Mouse (Mus musculus): ENCODE data around the gene Ndufs7. TPM values are rescaled to one million over a fixed set of nuclear protein-coding genes. Genes with fewer than 3 reads are reported as not detected.

Ndufs7 gene
- polyA plus RNA-seq, 1 experiment from 2014 or later, result 311 TPM

DNA sequence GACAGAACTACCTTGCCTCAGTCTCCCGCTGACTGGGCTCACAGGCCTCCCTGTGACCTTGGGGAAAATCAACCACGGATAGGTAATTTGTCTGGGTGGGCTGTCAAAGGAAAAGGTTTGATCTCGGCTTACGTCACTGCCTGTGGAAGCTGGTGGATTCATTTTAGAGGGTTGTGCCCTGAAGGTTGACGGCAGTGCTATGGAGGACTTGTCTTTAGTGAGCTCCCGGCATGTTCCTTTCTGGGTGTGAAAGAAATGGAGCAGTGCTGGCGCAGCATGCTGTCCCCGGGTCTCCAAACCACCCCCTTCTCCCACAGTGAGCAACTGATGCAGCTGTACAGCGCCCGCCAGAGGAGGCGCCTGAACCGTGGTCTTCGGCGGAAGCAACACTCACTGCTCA is 44.4 kb downstream of the Ndufs7 start:
- Histone ChIP-seq H3K27me3 (ENCODE audit: low read depth, poor library complexity, severe bottlenecking) (peaks cover 22% of the 10 kb centered on the region), H3K4me1 (peaks cover 47% of the 10 kb centered on the region), H3K4me3 (peak overlapping the region; percentile 83), H3K27ac (peak overlapping the region; percentile 98), H3K9me3 (replicated peaks) (no peaks in the 10 kb centered on the region), H3K36me3 (peaks cover 34% of the 10 kb centered on the region)
- no peak for DNase-seq (ENCODE audit: low spot score)
- WGBS, result 29% methylated on average over 14 of the region's 14 CpGs

DNA sequence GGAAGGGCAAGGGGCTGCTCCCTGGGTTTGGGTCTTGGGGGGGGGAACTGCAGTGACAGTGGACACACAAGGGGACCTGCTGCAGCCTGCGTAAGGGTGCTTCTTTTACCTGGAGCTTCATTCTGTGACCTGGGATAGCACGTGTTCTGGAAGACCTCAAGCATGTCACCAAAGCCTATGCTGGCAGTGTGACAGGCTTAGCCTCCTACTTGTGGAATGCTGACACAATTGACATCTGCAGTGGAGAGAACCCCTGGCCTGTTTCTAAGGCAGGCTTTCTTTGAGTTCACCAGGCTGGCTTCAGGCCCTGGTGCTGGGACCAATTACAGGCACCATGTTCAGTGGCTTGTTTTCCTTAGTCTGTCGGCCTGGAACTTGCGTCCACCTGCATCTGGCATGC is 45.4 kb downstream of the Ndufs7 start:
- peaks cover 32% of the 10 kb centered on the region for H3K27me3 ChIP-seq (ENCODE audit: low read depth, poor library complexity, severe bottlenecking)
- peaks cover 24% of the 10 kb centered on the region for H3K36me3 ChIP-seq
- no peak for DNase-seq (ENCODE audit: low spot score)
- 77% methylated on average over 4 of the region's 4 CpGs for WGBS
- no peak overlapping the region for H3K27ac ChIP-seq
- H3K4me3 ChIP-seq, result peak overlapping the region; percentile 83
- H3K4me1 ChIP-seq, result peaks cover 55% of the 10 kb centered on the region
- no peaks in the 10 kb centered on the region for H3K9me3 ChIP-seq (replicated peaks)

DNA sequence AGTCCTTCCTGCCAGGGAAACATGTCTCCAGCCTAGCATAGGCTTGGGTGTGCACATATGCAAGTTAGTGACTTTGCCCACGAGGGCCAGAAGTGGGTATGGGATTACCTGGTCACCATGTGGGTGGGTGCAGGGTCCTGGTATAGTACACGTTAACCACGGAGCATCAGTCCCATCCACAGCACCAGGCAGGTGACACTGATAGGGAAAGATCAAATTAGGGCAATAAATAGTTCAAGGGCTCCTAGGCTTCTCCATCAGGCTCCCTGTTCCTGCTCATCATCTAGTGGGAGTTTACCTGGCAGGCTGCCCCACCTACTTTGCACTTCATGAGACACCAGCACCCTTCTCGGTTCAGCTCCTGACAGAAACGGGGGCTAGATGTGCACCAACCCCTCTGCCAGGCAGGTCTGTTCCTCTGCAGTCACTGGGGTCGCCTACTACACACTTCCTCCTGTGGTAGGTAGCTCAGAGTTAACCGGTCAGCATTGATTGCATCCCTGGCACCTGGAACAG is 45.9 kb downstream of the Ndufs7 start:
- H3K36me3 ChIP-seq, result peaks cover 22% of the 10 kb centered on the region
- peak overlapping the region; percentile 83; the same call in 1 of the 2 replicates for H3K4me3 ChIP-seq
- no peak for DNase-seq (ENCODE audit: low spot score)
- no peak overlapping the region for H3K27ac ChIP-seq
- WGBS, result 41% methylated on average over 7 of the region's 7 CpGs
- H3K9me3 ChIP-seq (replicated peaks), result no peaks in the 10 kb centered on the region
- peaks cover 37% of the 10 kb centered on the region for H3K27me3 ChIP-seq (ENCODE audit: low read depth, poor library complexity, severe bottlenecking)
- H3K4me1 ChIP-seq, result peaks cover 58% of the 10 kb centered on the region

DNA sequence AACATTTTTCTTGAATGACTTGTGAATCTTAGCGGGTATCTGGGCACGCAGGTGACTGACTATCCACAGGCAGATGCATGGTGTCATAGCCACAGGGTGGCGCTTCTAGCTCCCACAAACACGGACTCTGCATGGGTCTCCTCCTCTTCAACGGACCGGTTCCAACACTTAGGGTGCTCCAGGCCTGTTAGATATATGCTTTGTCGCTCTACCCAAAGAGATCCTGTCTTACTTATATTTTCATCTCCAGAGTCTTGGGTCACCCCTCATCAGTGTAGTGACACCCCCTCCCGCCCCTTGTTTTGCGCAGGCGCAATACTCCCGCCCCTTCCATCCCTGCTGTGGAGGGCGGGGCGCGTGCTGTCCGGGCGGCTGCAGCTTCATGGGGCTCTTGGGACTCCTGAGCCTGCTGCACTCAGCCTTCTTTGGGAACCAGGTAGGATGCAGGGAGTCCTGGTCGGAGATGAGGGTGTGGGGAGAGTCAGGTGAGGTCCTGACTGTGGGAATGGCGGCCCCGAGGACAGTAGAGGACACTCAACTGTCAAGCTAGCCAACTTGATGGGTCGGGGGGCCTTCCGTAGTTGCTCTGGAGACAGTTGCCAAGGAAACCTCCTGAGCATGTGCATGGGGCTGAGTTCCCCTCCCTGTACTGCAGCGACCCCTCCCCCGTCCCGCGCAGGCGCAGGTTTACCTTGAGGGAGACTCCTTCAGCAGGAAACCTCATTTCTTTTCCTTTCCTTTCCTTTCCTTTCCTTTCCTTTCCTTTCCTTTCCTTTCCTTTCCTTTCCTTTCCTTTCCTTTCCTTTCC is 46.9 kb downstream of the Ndufs7 start, which contains the start of gene Apc2:
Gene Apc2 (plus strand): TSS at position 360 of the 808 bp plus-strand sequence.
- 2% methylated on average over 26 of the region's 26 CpGs for WGBS
- no peaks in the 10 kb centered on the region for H3K9me3 ChIP-seq (replicated peaks)
- DNase-seq (ENCODE audit: low spot score), result peak; percentile 78
- H3K4me1 ChIP-seq, result peaks cover 58% of the 10 kb centered on the region
- peaks cover 22% of the 10 kb centered on the region for H3K36me3 ChIP-seq
- H3K4me3 ChIP-seq, result peak within 1 kb of the TSS; percentile 50
- H3K27ac ChIP-seq, result peak within 1 kb of the TSS; percentile 66; the same call in 1 of the 2 replicates
- H3K27me3 ChIP-seq (ENCODE audit: low read depth, poor library complexity, severe bottlenecking), result peaks cover 47% of the 10 kb centered on the region

DNA sequence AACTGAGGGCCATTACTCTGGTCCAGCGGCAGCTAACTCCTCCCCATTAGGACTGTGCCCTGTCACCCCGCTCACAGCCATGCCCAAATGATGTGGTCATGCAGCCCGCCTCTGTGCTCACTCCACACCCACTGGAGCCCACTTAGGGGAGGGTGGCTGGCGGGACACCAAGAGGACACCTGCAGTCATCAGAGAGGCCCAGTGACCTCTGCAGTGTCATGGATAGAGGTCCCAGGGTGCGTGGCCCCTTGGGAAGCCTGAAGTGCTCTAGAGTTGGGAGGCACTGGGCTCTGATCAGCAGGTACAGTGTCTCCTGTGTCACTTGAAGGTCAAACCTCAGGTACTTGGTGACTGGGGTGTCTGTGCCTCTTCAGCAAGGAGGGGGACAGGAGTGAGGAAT is 47.9 kb downstream of the Ndufs7 start:
- Histone ChIP-seq H3K27me3 (ENCODE audit: low read depth, poor library complexity, severe bottlenecking) (peaks cover 57% of the 10 kb centered on the region), H3K27ac (no peak overlapping the region), H3K4me1 (peaks cover 60% of the 10 kb centered on the region), H3K36me3 (peaks cover 22% of the 10 kb centered on the region), H3K9me3 (replicated peaks) (no peaks in the 10 kb centered on the region), H3K4me3 (no peak overlapping the region)
- DNase-seq (ENCODE audit: low spot score), result no peak
- WGBS, result 85% methylated on average over 5 of the region's 5 CpGs

DNA sequence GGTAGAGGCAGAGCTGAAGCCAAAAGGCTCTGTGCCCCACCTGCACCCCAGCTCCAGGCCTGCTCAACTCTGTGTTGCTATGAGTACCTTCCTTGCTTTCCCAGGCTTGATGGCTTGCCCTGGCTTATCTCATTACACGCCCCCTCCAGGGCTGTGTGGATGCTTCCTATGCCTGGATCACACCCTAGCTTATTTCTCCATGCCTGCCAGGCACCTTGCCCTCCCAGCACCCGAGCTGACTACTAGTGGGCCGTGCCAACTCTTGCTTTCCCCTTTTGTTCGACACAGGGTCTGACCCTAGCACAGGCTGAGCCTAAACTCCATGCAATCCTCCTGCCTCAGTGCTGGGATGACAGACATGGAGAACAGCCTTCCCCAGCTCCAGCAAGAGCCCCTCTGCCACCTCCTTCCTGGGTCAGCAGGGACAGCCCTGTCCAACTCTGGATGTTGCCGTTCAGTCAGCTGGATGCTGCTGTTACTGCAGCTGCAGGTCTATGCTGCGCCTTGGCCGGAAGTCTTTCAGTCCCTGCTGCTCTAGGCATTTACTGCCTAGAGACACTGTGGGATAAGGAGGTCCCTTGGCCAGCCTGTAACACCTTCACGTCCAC is 48.7 kb downstream of the Ndufs7 start:
- DNase-seq (ENCODE audit: low spot score), result no peak
- Histone ChIP-seq H3K9me3 (replicated peaks) (no peaks in the 10 kb centered on the region), H3K27me3 (ENCODE audit: low read depth, poor library complexity, severe bottlenecking) (peaks cover 65% of the 10 kb centered on the region), H3K4me3 (no peak overlapping the region), H3K27ac (no peak overlapping the region), H3K4me1 (peaks cover 64% of the 10 kb centered on the region), H3K36me3 (peaks cover 25% of the 10 kb centered on the region)
- 72% methylated on average over 8 of the region's 8 CpGs for WGBS

DNA sequence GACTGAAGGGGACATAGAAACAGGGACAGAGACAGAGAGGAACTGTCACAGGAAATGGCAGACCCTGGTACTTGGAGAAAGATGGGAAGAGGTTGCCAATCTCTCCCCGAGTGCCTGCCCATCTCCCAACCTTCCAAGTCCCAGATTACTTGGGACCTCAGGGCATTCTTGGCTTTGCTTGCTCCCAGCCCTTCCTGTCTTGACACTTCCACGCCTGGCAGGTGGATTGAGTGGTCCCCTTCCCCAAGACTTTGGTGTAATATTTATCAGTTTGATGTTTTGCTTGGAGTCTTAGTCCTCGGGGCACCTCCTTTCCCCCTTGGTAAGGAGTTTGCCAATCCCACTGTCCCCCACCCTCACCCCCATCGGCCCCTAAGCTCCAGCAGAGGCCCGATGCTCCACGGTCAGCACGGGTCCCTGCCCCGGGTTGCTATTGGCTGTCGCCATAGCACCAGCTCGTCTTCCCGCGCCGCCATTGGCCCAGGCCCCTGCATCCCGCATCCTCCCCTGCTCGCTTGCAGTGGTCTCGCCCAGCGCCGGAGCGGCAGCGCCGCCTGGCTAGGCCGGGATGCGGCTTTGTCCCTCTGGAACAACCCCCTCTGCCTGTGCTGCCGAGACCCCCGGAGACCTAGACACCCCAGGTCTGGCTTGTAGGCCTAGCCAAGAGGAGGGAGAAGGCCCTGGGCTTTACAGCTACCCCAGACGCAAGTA is 49.8 kb downstream of the Ndufs7 start:
- DNase-seq (ENCODE audit: low spot score), result peak; percentile 89
- H3K9me3 ChIP-seq (replicated peaks), result no peaks in the 10 kb centered on the region
- 5% methylated on average over 26 of the region's 26 CpGs for WGBS
- H3K4me3 ChIP-seq, result peak overlapping the region; percentile 56
- H3K4me1 ChIP-seq, result peaks cover 58% of the 10 kb centered on the region
- peaks cover 18% of the 10 kb centered on the region for H3K36me3 ChIP-seq
- H3K27ac ChIP-seq, result peak overlapping the region; percentile 84
- H3K27me3 ChIP-seq (ENCODE audit: low read depth, poor library complexity, severe bottlenecking), result peaks cover 76% of the 10 kb centered on the region

DNA sequence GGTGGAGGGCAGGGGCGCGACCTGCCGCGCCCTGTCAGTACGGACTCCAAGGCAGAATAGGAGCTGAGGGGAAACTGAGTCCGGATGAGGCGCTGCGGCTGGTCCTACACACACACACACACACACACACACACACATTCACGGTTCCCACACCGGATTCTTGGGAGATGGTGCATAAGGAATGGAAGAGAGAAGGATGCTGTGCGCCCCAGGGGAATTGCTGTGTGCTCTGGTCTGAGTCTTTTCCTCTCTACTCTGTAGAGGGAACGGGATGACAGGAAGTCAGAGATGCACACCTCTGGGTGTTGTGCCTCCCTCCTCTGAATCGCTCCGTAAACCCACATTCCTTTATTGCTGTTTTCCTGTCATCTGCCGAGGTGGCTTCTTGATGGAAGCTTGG is 50.4 kb downstream of the Ndufs7 start:
- H3K27me3 ChIP-seq (ENCODE audit: low read depth, poor library complexity, severe bottlenecking), result peaks cover 82% of the 10 kb centered on the region
- peaks cover 12% of the 10 kb centered on the region for H3K36me3 ChIP-seq
- 6% methylated on average over 15 of the region's 15 CpGs for WGBS
- H3K9me3 ChIP-seq (replicated peaks), result no peaks in the 10 kb centered on the region
- peaks cover 52% of the 10 kb centered on the region for H3K4me1 ChIP-seq
- H3K27ac ChIP-seq, result peak overlapping the region; percentile 84
- peak overlapping the region; percentile 56 for H3K4me3 ChIP-seq
- no peak for DNase-seq (ENCODE audit: low spot score)

DNA sequence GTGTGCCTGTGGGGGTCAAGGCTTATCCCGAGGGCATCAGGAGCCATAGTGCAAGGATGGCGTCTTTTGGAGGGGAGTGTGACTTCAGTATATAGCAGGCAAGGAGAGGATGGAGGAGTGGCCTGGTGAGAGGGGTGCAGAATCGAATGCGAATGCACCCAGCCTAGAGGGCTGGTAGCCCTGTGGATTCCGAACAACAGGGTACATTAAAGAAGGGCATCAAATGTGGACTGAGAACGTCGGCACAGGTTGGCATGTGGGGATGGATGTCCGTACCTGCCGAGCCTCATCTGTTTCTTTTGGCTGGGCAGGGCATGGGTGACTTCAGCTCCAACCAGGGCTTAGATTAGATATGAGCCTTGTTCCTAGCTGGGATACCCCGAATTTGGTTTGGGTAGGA is 50.9 kb downstream of the Ndufs7 start:
- WGBS, result 46% methylated on average over 10 of the region's 10 CpGs
- DNase-seq (ENCODE audit: low spot score), result no peak
- Histone ChIP-seq H3K9me3 (replicated peaks) (no peaks in the 10 kb centered on the region), H3K4me3 (peak overlapping the region; percentile 56), H3K27ac (no peak overlapping the region), H3K36me3 (peaks cover 7% of the 10 kb centered on the region), H3K27me3 (ENCODE audit: low read depth, poor library complexity, severe bottlenecking) (peaks cover 87% of the 10 kb centered on the region), H3K4me1 (peaks cover 51% of the 10 kb centered on the region)

DNA sequence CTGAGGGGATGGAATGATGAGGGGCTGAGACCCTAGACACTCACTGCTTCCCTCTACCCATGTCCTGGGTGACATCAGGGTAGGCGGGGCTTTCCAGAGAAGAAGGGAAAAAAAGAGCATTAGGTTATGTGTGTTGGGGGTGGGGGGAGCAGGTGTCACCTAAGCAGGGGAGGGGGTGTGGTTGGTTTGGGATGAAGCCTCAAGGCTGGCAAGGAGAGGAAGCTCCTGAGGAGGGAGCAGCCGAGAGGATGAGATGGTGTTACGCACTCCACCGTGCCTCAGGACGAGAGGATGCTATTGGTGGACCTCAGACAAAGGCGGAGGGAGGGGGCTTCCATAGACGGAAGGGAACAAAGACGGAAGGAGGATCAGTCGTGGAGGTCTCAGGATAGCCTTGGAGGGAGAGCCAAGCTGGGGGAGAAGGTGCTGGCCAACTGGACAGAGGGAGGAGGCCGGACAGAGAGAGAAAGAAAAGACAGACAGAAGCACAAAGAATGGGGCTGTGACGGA is 51.8 kb downstream of the Ndufs7 start:
- WGBS, result 29% methylated on average over 11 of the region's 11 CpGs
- 0 out of 2 replicates have a peak overlapping the region, but pooled peaks have one; percentile 3 for H3K4me3 ChIP-seq
- H3K27ac ChIP-seq, result no peak overlapping the region
- 0 out of 2 replicates have a peak, but pooled peaks cover 3% of the 10 kb centered on the region for H3K36me3 ChIP-seq
- H3K27me3 ChIP-seq (ENCODE audit: low read depth, poor library complexity, severe bottlenecking), result peaks cover 96% of the 10 kb centered on the region
- no peak for DNase-seq (ENCODE audit: low spot score)
- H3K9me3 ChIP-seq (replicated peaks), result no peaks in the 10 kb centered on the region
- H3K4me1 ChIP-seq, result peaks cover 44% of the 10 kb centered on the region

DNA sequence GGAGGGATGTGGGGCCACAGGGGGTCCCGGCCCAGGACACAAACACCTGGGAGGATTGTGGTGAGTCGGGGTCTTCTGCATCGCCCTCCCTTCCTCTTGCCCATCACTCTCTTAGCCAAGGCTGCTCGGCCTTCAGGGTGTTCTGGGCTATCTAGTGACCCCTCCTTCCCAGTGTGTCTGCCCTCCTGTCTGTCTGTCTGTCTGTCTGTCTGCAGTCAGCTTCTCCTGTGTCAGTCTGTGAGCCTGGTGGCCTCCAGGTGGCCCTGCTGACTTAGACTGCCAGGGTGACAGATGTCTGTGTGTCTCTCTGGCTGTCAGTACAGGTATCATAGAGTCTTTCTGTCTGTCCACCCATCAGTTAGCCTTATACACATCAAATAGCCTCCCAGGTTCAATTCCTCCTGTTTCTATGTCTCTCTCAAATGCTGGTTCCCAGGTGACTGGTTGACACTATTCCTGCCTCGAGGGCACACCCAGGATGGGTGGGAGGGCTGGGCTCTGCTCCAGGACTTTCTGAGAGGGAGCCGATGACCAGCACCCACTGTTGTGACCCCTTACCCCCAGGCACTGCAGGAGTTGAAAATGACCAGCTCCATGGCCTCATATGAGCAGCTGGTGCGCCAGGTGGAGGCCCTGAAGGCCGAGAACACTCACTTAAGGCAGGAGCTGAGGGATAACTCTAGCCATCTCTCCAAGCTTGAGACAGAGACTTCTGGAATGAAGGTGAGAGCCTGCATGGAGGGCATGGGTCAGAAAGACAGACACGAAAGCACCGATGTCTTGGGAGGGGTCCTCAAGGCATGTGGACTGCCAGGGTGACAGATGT is 52.5 kb downstream of the Ndufs7 start:
- DNase-seq (ENCODE audit: low spot score), result no peak
- 73% methylated on average over 10 of the region's 10 CpGs for WGBS
- Histone ChIP-seq H3K9me3 (replicated peaks) (no peaks in the 10 kb centered on the region), H3K27me3 (ENCODE audit: low read depth, poor library complexity, severe bottlenecking) (peaks cover 100% of the 10 kb centered on the region), H3K27ac (no peak overlapping the region), H3K36me3 (0 out of 2 replicates have a peak, but pooled peaks cover 3% of the 10 kb centered on the region), H3K4me3 (0 out of 2 replicates have a peak overlapping the region, but pooled peaks have one; percentile 3), H3K4me1 (peaks cover 36% of the 10 kb centered on the region)

DNA sequence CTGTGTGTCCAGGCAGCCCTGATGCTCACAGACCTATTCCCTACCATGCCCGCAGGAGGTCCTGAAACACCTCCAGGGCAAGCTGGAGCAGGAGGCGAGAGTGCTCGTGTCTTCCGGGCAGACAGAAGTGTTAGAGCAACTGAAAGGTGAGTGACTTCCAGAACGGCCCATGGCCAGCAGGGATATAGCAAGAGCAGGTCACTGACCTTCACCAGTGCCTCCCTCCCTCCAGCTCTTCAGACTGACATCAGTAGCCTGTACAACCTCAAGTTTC is 53.1 kb downstream of the Ndufs7 start:
- 50% methylated on average over 5 of the region's 5 CpGs for WGBS
- H3K9me3 ChIP-seq (replicated peaks), result no peaks in the 10 kb centered on the region
- no peak overlapping the region for H3K27ac ChIP-seq
- no peak for DNase-seq (ENCODE audit: low spot score)
- H3K4me1 ChIP-seq, result peaks cover 31% of the 10 kb centered on the region
- 0 out of 2 replicates have a peak, but pooled peaks cover 3% of the 10 kb centered on the region for H3K36me3 ChIP-seq
- peak overlapping the region; percentile 0; the same call in 1 of the 2 replicates for H3K4me3 ChIP-seq
- H3K27me3 ChIP-seq (ENCODE audit: low read depth, poor library complexity, severe bottlenecking), result peaks cover 100% of the 10 kb centered on the region
